In genomic region chr3:134369126-134369525, GRCm38 (mm10) we compare ENCODE assay signal across 9 mouse cellular contexts.
A peak's percentile ranks its signal among the peaks of the same experiment; 100 is the strongest.
DNase-seq lines count a peak whose midpoint lies in the region; ATAC-seq and TF ChIP-seq lines count a peak whose summit lies in the region.
"Had no signal": no experiment of that assay in that cellular context is flagged by ENCODE, and none has a peak within 500 bp of the region (broad histone marks: within the 10 kb centered on the region; RNA-seq: fewer than 3 reads in every experiment).

No protein-coding gene starts in this region.

- no peak for TF ChIP-seq POLR2A in limb, embryonic 14.5 days (IDR thresholded peaks at IDR 0.05; ENCODE audit: borderline replicate concordance, extremely low read depth, insufficient read depth, insufficient read length)
- TF ChIP-seq POLR2A in thymus, adult 2 months (IDR thresholded peaks at IDR 0.05; ENCODE audit: control insufficient read depth, extremely low read depth, insufficient read depth, low read length, poor library complexity) = no peak

- H3K4me3 ChIP-seq in embryonic facial prominence, embryonic 15.5 days (replicated peaks) = no peak overlapping the region
- no peak overlapping the region for H3K4me3 ChIP-seq in limb, embryonic 14.5 days (replicated peaks; ENCODE audit: low read length)
- no peak overlapping the region for H3K4me3 ChIP-seq in thymus, adult 2 months (ENCODE audit: control insufficient read depth, insufficient read depth, low read length)

- no peaks in the 10 kb centered on the region for H3K27me3 ChIP-seq in embryonic facial prominence, embryonic 15.5 days
- H3K27me3 ChIP-seq in limb, embryonic 14.5 days (ENCODE audit: control insufficient read depth, insufficient read depth, low read length) = no peaks in the 10 kb centered on the region
- no peaks in the 10 kb centered on the region for H3K27me3 ChIP-seq in thymus, adult 2 months (ENCODE audit: control insufficient read depth, insufficient read depth, low read length)

- DNase-seq in kidney, postnatal 4 days = peak; percentile 1 to 2
- no peak for DNase-seq in kidney, postnatal 36 days
- DNase-seq in limb, embryonic 14.5 days (ENCODE audit: low spot score) = peak; percentile 51
- DNase-seq in testis, postnatal 14 days (ENCODE audit: low spot score) = peak; percentile 61
- DNase-seq in thymus, adult 2 months = no peak
- no peak for DNase-seq in adrenal gland, adult 2 months
- DNase-seq: kidney, adult 8-10 months; right cerebral cortex, postnatal 14 days had no signal

- no peak overlapping the region for H3K9ac ChIP-seq in embryonic facial prominence, embryonic 15.5 days
- H3K9ac ChIP-seq in limb, embryonic 14.5 days (ENCODE audit: low read depth, low read length, severe bottlenecking) = no peak overlapping the region

- H3K36me3 ChIP-seq in embryonic facial prominence, embryonic 15.5 days = no peaks in the 10 kb centered on the region
- no peaks in the 10 kb centered on the region for H3K36me3 ChIP-seq in limb, embryonic 14.5 days (ENCODE audit: control insufficient read depth, insufficient read depth, low read length)
- H3K36me3 ChIP-seq in thymus, adult 2 months (ENCODE audit: control insufficient read depth, insufficient read depth, low read length) = no peaks in the 10 kb centered on the region

- no peak for TF ChIP-seq CTCF in thymus, adult 2 months (IDR thresholded peaks at IDR 0.05; ENCODE audit: borderline replicate concordance, control insufficient read depth, extremely low read depth, insufficient read depth, low read length, poor library complexity)

- H3K4me2 ChIP-seq in embryonic facial prominence, embryonic 15.5 days (replicated peaks) = no peak overlapping the region
- no peak overlapping the region for H3K4me2 ChIP-seq in limb, embryonic 14.5 days (replicated peaks; ENCODE audit: low read depth, low read length, severe bottlenecking)

- ATAC-seq in embryonic facial prominence, embryonic 15.5 days (ENCODE audit: insufficient number of reproducible peaks, low FRiP score, low TSS enrichment, low read depth) = 0 out of 2 replicates have a peak, but pooled peaks have one; percentile 63
- no peak for ATAC-seq in limb, embryonic 14.5 days (ENCODE audit: low FRiP score, low read depth)

- H3K9me3 ChIP-seq in embryonic facial prominence, embryonic 15.5 days (replicated peaks) = no peaks in the 10 kb centered on the region
- H3K9me3 ChIP-seq in limb, embryonic 14.5 days (ENCODE audit: control insufficient read depth, low read length) = no peaks in the 10 kb centered on the region

- 53% methylated on average over 4 of the region's 4 CpGs for WGBS in embryonic facial prominence, embryonic 15.5 days
- WGBS in limb, embryonic 14.5 days = 37% methylated on average over 4 of the region's 4 CpGs
- 81% methylated on average over 4 of the region's 4 CpGs for WGBS in thymus, adult 2 months

- no peaks in the 10 kb centered on the region for H3K4me1 ChIP-seq in embryonic facial prominence, embryonic 15.5 days
- peaks cover 9% of the 10 kb centered on the region; the same call in 1 of the 2 replicates for H3K4me1 ChIP-seq in limb, embryonic 14.5 days (ENCODE audit: control insufficient read depth, insufficient read depth, low read length)
- H3K4me1 ChIP-seq in thymus, adult 2 months (replicated peaks; ENCODE audit: control insufficient read depth, insufficient read depth, low read length) = no peaks in the 10 kb centered on the region

- no peak overlapping the region for H3K27ac ChIP-seq in embryonic facial prominence, embryonic 15.5 days (replicated peaks)
- no peak overlapping the region for H3K27ac ChIP-seq in limb, embryonic 14.5 days (replicated peaks; ENCODE audit: low read depth, low read length)
- H3K27ac ChIP-seq in thymus, adult 2 months (ENCODE audit: control insufficient read depth, insufficient read depth, low read length) = no peak overlapping the region

Comparison
In these comparisons a context has a peak if more than half of its experiments do, and no peak if none do; other contexts are left out.
1. DNase-seq: peak in kidney, postnatal 4 days (2 of 2), limb, embryonic 14.5 days (single experiment) and testis, postnatal 14 days (single experiment); none in kidney, postnatal 36 days (0 of 2), thymus, adult 2 months (single experiment) and adrenal gland, adult 2 months (single experiment).